Mouse (Mus musculus) midbrain, embryonic 11.5 days (tissue): ENCODE data around the gene Cstad. TPM values are rescaled to one million over a fixed set of nuclear protein-coding genes. Genes with fewer than 3 reads are reported as not detected.

Experiments
- ATAC-seq: fragments of 200-750 bp; cut with Nextera tagmentation; 2 replicates; pipeline ENCODE4 v1.8.0; 2017; ENCODE audit warnings: moderate TSS enrichment, moderate library complexity; ENCODE audit not compliant: low FRiP score
- DNase-seq: peaks from one replicate; pipeline ENCODE4 v3.0.0; 2015; ENCODE audit warnings: low spot score; ENCODE audit errors: missing footprints
- H3K27ac ChIP-seq: fragments of 300-500 bp; sonication (generic); 2 replicates; pipeline ENCODE4 v1.5.1; 2014; ENCODE audit warnings: low read depth, low read length
- H3K27me3 ChIP-seq: fragments of 300-500 bp; sonication (generic); 2 replicates; pipeline ENCODE4 v1.6.1; 2014; ENCODE audit warnings: mild to moderate bottlenecking, low read length, moderate library complexity, mixed read lengths; ENCODE audit not compliant: control insufficient read depth, insufficient read depth
- H3K36me3 ChIP-seq: fragments of 300-500 bp; sonication (generic); 2 replicates; pipeline ENCODE4 v1.6.1; 2014; ENCODE audit warnings: mild to moderate bottlenecking, low read length, moderate library complexity, mixed read lengths; ENCODE audit not compliant: control insufficient read depth, insufficient read depth
- H3K4me1 ChIP-seq: fragments of 300-500 bp; sonication (generic); 2 replicates; pipeline ENCODE4 v1.6.1; 2014; ENCODE audit warnings: low read length; ENCODE audit not compliant: control insufficient read depth, insufficient read depth
- H3K4me2 ChIP-seq: fragments of 300-500 bp; sonication (generic); 2 replicates; pipeline ENCODE4 v1.6.1; 2014; ENCODE audit warnings: mild to moderate bottlenecking, moderate library complexity
- H3K4me3 ChIP-seq: fragments of 300-500 bp; sonication (generic); 2 replicates; pipeline ENCODE4 v1.5.1; 2014; ENCODE audit warnings: low read depth, low read length
- H3K9ac ChIP-seq: fragments of 300-500 bp; sonication (generic); 2 replicates; pipeline ENCODE4 v1.6.1; 2014; ENCODE audit warnings: low read length
- H3K9me3 ChIP-seq: fragments of 300-500 bp; sonication (generic); 2 replicates; pipeline ENCODE4 v1.6.1; 2016; ENCODE audit warnings: low read length; ENCODE audit not compliant: control insufficient read depth
- WGBS: fragments of 180-500 bp; shearing (Covaris S2); extraction: QIAGEN DNeasy Blood & Tissue Kit; methylation state at CpG from one replicate; pipeline ENCODE4 v1.1.7; 2014; 5-methylcytosine and 5-hydroxymethylcytosine counted together
- polyA plus RNA-seq: library from polyadenylated mRNA; unstranded; fragments of >200 nt; fragmentation: Nextera tagmentation; extraction: Ambion mirVana; gene quantifications from 2 replicates; pipeline ENCODE4 v1.2.1, GENCODE M21; 2014

Cstad gene
- polyA plus RNA-seq, 1 experiment from 2014 or later = 0.74 TPM

DNA sequence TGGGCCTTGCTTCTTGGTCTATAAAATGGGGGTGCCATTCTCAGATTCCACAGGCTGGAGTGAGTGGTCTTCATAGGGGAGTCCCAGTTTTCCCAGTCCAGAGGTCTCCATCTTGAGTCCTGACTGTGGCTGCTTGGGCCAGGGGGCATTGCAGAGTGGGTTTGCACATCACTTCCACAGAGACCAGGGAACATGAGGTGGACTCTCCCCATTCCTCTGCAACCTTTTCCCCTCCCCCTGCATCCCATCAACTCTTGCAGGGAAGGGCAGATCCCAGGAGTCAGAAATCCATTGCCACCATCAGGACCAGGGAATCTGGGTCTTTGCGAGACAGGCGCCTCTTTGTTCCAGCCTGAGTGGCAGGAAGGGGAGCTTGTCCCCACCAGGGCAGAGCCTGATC is 21.0 kb downstream of the Cstad start:
- no peak for ATAC-seq
- no peak for DNase-seq
- Histone ChIP-seq H3K4me1 (peaks cover 15% of the 10 kb centered on the region), H3K27ac (no peak overlapping the region), H3K36me3 (no peaks in the 10 kb centered on the region), H3K4me2 (no peak overlapping the region), H3K9ac (no peak overlapping the region), H3K4me3 (no peak overlapping the region), H3K9me3 (no peaks in the 10 kb centered on the region), H3K27me3 (no peaks in the 10 kb centered on the region)
- 92% methylated on average over 2 of the region's 2 CpGs for WGBS

- Histone ChIP-seq H3K36me3 (no peaks in the 10 kb centered on the region), H3K9ac (no peak overlapping the region), H3K4me3 (no peak overlapping the region), H3K4me2 (no peak overlapping the region), H3K27ac (no peak overlapping the region), H3K9me3 (no peaks in the 10 kb centered on the region), H3K4me1 (peaks cover 15% of the 10 kb centered on the region), H3K27me3 (no peaks in the 10 kb centered on the region)
- WGBS = 79% methylated on average over 6 of the region's 6 CpGs
- DNase-seq (no peak), ATAC-seq (no peak)
Observed at GRCm38 (mm10) chr2:30616464-30616863, 21.6 kb downstream of the Cstad start.

DNA sequence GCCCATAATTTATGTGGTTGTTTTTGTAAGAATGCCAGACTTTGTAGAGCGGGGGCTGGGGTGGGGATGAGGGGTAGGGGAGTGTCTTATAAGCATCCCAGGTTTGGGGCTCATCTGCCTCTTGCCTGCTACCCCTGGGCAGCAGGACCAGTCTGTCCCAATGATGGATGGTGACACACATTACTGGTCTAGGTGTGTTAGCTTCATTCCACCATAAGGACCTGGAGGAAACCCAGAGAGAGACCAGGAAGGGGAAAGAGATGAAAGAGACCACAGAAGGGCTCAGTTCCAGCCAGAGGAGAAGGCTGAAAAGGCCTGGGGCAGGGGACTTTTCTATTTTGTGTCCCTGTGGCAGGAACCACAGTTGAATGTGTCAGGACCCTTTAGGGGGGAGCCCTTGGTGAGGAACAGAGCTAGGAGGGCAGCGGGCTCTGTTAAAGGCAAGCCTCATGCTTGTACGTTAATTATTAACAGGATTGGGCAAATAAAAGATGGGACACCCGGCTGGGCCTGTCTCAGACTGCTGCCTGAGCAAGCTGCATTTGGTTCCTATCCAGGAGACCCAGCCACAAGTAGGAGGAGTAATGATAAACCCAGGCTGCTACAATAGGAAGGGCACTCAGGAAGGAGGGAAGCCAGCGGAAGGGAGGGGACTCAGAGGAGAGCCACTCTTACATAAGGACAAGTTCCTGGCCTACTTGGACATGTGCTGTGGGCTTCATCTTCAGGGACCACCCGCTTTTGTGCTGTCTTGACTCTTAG is 23.8 kb downstream of the Cstad start:
- no peak for ATAC-seq
- H3K9ac ChIP-seq = no peak overlapping the region
- no peaks in the 10 kb centered on the region for H3K9me3 ChIP-seq
- H3K36me3 ChIP-seq = no peaks in the 10 kb centered on the region
- 82% methylated on average over 6 of the region's 6 CpGs for WGBS
- peaks cover 11% of the 10 kb centered on the region for H3K4me1 ChIP-seq
- DNase-seq = no peak
- H3K27me3 ChIP-seq = no peaks in the 10 kb centered on the region
- H3K4me3 ChIP-seq = no peak overlapping the region
- no peak overlapping the region for H3K4me2 ChIP-seq
- H3K27ac ChIP-seq = no peak overlapping the region

- DNase-seq (no peak), ATAC-seq (no peak)
- Histone ChIP-seq H3K36me3 (no peaks in the 10 kb centered on the region), H3K4me2 (no peak overlapping the region), H3K27ac (no peak overlapping the region), H3K9me3 (no peaks in the 10 kb centered on the region), H3K4me1 (peaks cover 5% of the 10 kb centered on the region; the same call in 1 of the 2 replicates), H3K27me3 (no peaks in the 10 kb centered on the region), H3K4me3 (no peak overlapping the region), H3K9ac (no peak overlapping the region)
- WGBS = 78% methylated on average over 10 of the region's 10 CpGs
Observed at GRCm38 (mm10) chr2:30623873-30624272, 29.0 kb downstream of the Cstad start.

DNA sequence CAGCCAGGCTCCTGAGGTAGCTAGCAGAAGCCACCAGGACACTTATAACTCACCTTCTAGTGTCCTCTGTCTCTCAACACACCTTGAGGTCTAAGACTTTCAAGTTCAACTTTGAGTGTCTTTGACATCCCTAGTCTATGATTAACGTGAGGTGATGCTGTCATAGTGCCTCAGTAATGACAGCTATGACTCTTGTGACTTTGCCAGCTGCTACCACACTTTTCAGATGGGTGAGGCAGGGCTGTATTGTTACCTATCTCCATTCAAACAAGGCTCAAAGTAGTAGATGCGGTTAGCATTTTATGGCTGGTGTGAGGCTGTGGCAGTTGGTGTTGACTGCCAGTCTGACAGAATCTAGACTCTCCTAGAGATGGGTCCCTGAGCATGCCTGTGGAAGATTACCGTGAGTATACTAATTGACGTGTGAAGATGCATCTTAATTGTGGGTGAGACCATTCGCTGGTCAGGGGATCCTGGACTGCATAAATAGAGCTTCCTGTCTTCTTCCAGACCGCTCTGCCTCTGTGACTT is 30.5 kb downstream of the Cstad start:
- H3K4me2 ChIP-seq = no peak overlapping the region
- H3K36me3 ChIP-seq = no peaks in the 10 kb centered on the region
- H3K9ac ChIP-seq = no peak overlapping the region
- H3K27me3 ChIP-seq = no peaks in the 10 kb centered on the region
- no peaks in the 10 kb centered on the region for H3K9me3 ChIP-seq
- peaks cover 5% of the 10 kb centered on the region; the same call in 1 of the 2 replicates for H3K4me1 ChIP-seq
- H3K27ac ChIP-seq = no peak overlapping the region
- no peak overlapping the region for H3K4me3 ChIP-seq
- 85% methylated on average over 6 of the region's 6 CpGs for WGBS
- no peak for ATAC-seq
- DNase-seq = no peak

DNA sequence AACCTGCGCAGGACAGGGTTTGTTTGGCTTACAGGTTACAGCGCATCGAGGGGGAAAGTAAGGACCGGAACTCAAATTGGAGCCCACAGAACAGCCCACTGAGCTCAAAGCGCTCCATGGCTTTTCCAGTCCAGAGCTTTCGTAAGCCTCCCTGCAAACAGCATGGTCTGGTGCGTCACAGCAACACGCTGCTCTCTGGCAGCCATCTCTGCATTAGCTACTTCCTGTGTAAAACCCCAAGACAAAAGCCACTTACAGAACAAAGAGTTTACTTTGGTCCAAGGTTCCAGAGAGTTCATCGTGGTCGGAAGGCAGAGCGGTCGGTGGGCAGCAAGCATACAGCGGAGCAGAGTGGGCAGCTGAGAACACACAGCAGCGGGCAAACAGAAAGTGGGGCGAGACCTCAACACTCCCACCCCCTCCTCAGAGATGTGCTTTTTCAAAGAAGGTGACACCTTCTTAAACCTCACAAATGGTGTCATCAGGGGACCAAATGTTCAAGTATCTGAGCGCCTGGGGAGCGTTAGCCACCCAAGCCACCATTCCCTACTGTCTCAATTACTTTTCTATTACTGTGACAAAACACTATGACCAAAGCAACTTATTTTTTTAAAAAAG is 31.3 kb downstream of the Cstad start:
- no peak overlapping the region for H3K27ac ChIP-seq
- WGBS = 80% methylated on average over 17 of the region's 17 CpGs
- H3K9ac ChIP-seq = no peak overlapping the region
- ATAC-seq (no peak), DNase-seq (no peak)
- no peaks in the 10 kb centered on the region for H3K36me3 ChIP-seq
- no peak overlapping the region for H3K4me2 ChIP-seq
- peaks cover 5% of the 10 kb centered on the region; the same call in 1 of the 2 replicates for H3K4me1 ChIP-seq
- no peaks in the 10 kb centered on the region for H3K9me3 ChIP-seq
- no peaks in the 10 kb centered on the region for H3K27me3 ChIP-seq
- H3K4me3 ChIP-seq = no peak overlapping the region

DNA sequence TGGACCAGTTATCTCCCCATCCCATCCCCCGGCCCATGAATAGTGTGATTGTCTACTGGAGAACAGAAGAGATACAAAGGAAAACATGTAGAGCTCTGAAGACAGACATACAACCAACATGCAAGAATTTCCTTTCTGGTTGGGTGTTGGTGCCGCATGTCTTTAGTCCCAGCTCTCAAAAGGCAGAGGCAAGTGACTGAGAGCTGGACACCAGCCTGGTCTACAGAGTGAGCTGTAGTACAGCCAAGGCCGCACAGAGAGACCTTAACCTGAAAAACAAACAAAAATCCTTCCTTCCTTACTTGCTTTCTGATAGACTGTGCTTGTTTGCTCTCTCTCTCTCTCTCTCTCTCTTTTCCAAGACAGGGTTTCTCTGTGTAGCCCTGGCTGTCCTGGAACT is 32.5 kb downstream of the Cstad start:
- H3K9me3 ChIP-seq = no peaks in the 10 kb centered on the region
- ATAC-seq (no peak), DNase-seq (no peak)
- H3K4me2 ChIP-seq = no peak overlapping the region
- no peak overlapping the region for H3K4me3 ChIP-seq
- no peaks in the 10 kb centered on the region for H3K36me3 ChIP-seq
- no peak overlapping the region for H3K27ac ChIP-seq
- 88% methylated on average over 3 of the region's 3 CpGs for WGBS
- H3K9ac ChIP-seq = no peak overlapping the region
- peaks cover 5% of the 10 kb centered on the region; the same call in 1 of the 2 replicates for H3K4me1 ChIP-seq
- no peaks in the 10 kb centered on the region for H3K27me3 ChIP-seq

- DNase-seq (no peak), ATAC-seq (no peak)
- H3K36me3 ChIP-seq = no peaks in the 10 kb centered on the region
- H3K9ac ChIP-seq = no peak overlapping the region
- H3K9me3 ChIP-seq = no peaks in the 10 kb centered on the region
- H3K27ac ChIP-seq = no peak overlapping the region
- no peak overlapping the region for H3K4me3 ChIP-seq
- no peak overlapping the region for H3K4me2 ChIP-seq
- WGBS = 98% methylated on average over 17 of the region's 17 CpGs
- H3K27me3 ChIP-seq = no peaks in the 10 kb centered on the region
- peaks cover 5% of the 10 kb centered on the region; the same call in 1 of the 2 replicates for H3K4me1 ChIP-seq
Observed at GRCm38 (mm10) chr2:30628374-30628773, 33.5 kb downstream of the Cstad start.

GRCm38 (mm10) chr2:30629038-30629761 is 34.4 kb downstream of the Cstad start:
- DNase-seq = no peak
- no peaks in the 10 kb centered on the region for H3K36me3 ChIP-seq
- H3K4me1 ChIP-seq = peaks cover 5% of the 10 kb centered on the region; the same call in 1 of the 2 replicates
- no peak overlapping the region for H3K4me2 ChIP-seq
- H3K9me3 ChIP-seq = no peaks in the 10 kb centered on the region
- H3K27me3 ChIP-seq = no peaks in the 10 kb centered on the region
- H3K27ac ChIP-seq = no peak overlapping the region; the same call in 1 of the 2 replicates
- no peak overlapping the region for H3K4me3 ChIP-seq
- no peak for ATAC-seq
- H3K9ac ChIP-seq = no peak overlapping the region
- WGBS = 75% methylated on average over 14 of the region's 14 CpGs
